Mouse (Mus musculus) gastrocnemius, postnatal 10 days (tissue): ENCODE results near the gene Gcm1. TPM values are rescaled to one million over a fixed set of nuclear protein-coding genes. Genes with fewer than 3 reads are reported as not detected.
"Not testable (repeated sequence)": the region's sequence is repeated elsewhere in the genome, so short reads cannot be mapped to it uniquely, and the experiment has no call there.

Experiments
- DNase-seq: peaks from one replicate; pipeline ENCODE4 v3.0.0; 2021; ENCODE audit warnings: mixed read lengths
- total RNA-seq, 2 experiments: library from RNA; stranded (reverse); gene quantifications; 2 replicates each; pipeline ENCODE4 v1.2.3; 2021

The Gcm1 gene
- total RNA-seq, 2 experiments from 2014 or later = not detected

- DNase-seq = no peak
Measured at GRCm38 (mm10) chr9:78050452-78050970, 1.2 kb upstream of the Gcm1 start.

- DNase-seq = no peak
Measured at GRCm38 (mm10) chr9:78053821-78054220, 2.1 kb downstream of the Gcm1 start.

- no peak for DNase-seq
Measured at GRCm38 (mm10) chr9:78054298-78054697, 2.6 kb downstream of the Gcm1 start.

GRCm38 (mm10) chr9:78059525-78060120, 7.9 kb downstream of the Gcm1 start:
- no peak for DNase-seq

- no peak for DNase-seq
Measured at GRCm38 (mm10) chr9:78062392-78062791, 10.7 kb downstream of the Gcm1 start.

GRCm38 (mm10) chr9:78064121-78064520, 12.4 kb downstream of the Gcm1 start:
- no peak for DNase-seq

- no peak for DNase-seq
Measured at GRCm38 (mm10) chr9:78070496-78070895, 18.8 kb downstream of the Gcm1 start.

- no peak for DNase-seq
Measured at GRCm38 (mm10) chr9:78071626-78072025, 19.9 kb downstream of the Gcm1 start.

GRCm38 (mm10) chr9:78073291-78073690, 21.6 kb downstream of the Gcm1 start:
- not testable (repeated sequence) for DNase-seq

GRCm38 (mm10) chr9:78073713-78074340, 22.1 kb downstream of the Gcm1 start:
- no peak for DNase-seq

- no peak for DNase-seq
Measured at GRCm38 (mm10) chr9:78075256-78075655, 23.5 kb downstream of the Gcm1 start.

GRCm38 (mm10) chr9:78078240-78078639, 26.5 kb downstream of the Gcm1 start:
- no peak for DNase-seq

- DNase-seq = no peak
Measured at GRCm38 (mm10) chr9:78081835-78082234, 30.1 kb downstream of the Gcm1 start.

GRCm38 (mm10) chr9:78084341-78084740, 32.6 kb downstream of the Gcm1 start:
- no peak for DNase-seq

- no peak for DNase-seq
Measured at GRCm38 (mm10) chr9:78085722-78086287, 34.1 kb downstream of the Gcm1 start.

- no peak for DNase-seq
Measured at GRCm38 (mm10) chr9:78087751-78088150, 36.0 kb downstream of the Gcm1 start.

- DNase-seq = no peak
Measured at GRCm38 (mm10) chr9:78088521-78088920, 36.8 kb downstream of the Gcm1 start.

- DNase-seq = no peak
Measured at GRCm38 (mm10) chr9:78088971-78089370, 37.2 kb downstream of the Gcm1 start.

- no peak for DNase-seq
Measured at GRCm38 (mm10) chr9:78089906-78090305, 38.2 kb downstream of the Gcm1 start.

GRCm38 (mm10) chr9:78090596-78090995, 38.9 kb downstream of the Gcm1 start:
- DNase-seq = no peak

- DNase-seq = no peak
Measured at GRCm38 (mm10) chr9:78095686-78096085, 44.0 kb downstream of the Gcm1 start.

- DNase-seq = no peak
Measured at GRCm38 (mm10) chr9:78096376-78096775, 44.7 kb downstream of the Gcm1 start.

- DNase-seq = no peak
Measured at GRCm38 (mm10) chr9:78100956-78101355, 49.2 kb downstream of the Gcm1 start.

- DNase-seq = no peak
Measured at GRCm38 (mm10) chr9:78101431-78101830, 49.7 kb downstream of the Gcm1 start.
